Mouse (Mus musculus) left cerebral cortex, postnatal 4 days (tissue): Measurements from ENCODE around the gene Acsbg1. TPM values are rescaled to one million over a fixed set of nuclear protein-coding genes. Genes with fewer than 3 reads are reported as not detected.
"Not testable (repeated sequence)": the region's sequence is repeated elsewhere in the genome, so short reads cannot be mapped to it uniquely, and the experiment has no call there.

Source experiments
- DNase-seq: peaks from one replicate; pipeline ENCODE4 v3.0.0-alpha.2; 2022
- intact Hi-C: fragments of 180-260 bp; cut with DNase I; formaldehyde crosslinking; loops from one replicate; pipeline ENCODE4 v1.15.1; 2025
- total RNA-seq, 2 experiments: library from RNA; stranded (reverse); gene quantifications; 2 replicates each; pipeline ENCODE4 v1.2.3; 2021

The Acsbg1 gene
- total RNA-seq, 2 experiments from 2014 or later: 37.5 to 43.1 TPM

GRCm38 (mm10) chr9:54627240-54627639 is 34.4 kb downstream of the Acsbg1 start:
- intact Hi-C loops: no loop called here

DNA sequence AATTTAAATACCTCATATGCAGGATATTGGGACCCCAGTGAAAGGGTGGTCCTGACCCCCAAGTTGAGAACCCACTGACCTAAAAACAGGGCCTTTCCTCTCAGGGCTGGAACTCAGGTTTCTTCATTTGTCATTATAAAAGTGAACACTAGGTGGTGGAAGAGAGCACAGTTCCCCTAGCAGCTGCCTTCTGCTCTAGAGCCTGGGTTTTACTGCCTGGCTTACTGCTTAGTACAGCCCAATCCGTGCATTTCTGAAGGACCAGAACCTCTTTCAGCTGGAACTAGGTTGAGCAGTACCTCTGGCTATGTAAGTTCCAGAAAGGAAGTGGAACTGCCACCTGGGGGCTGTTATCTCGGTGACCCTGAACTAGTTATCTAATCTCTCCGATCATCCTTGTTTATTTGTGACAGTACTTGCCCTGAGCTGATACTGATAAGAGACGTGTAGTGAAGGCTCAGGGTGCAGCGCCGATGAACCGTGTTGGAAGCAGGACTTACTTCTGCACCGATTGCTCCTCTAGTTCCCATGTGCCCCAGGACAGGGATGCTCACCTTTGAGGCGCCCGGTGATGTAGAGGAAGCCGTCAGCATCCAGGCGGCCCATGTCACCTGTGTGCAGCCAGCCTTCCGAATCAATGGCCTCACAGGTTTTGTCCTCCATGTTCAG is 47.4 kb downstream of the Acsbg1 start:
- intact Hi-C loops: loop anchor here (2.0 kb wide), 1 partner anchor 62 kb away; no protein-coding TSS in a partner anchor

More at GRCm38 (mm10) chr9:54627240-54627639, 34.4 kb downstream of the Acsbg1 start:
- DNase-seq: no peak

GRCm38 (mm10) chr9:54612781-54613191 is 48.9 kb downstream of the Acsbg1 start:
- DNase-seq: no peak
- intact Hi-C loops: no loop called here

More for the DNA sequence above, 47.4 kb downstream of the Acsbg1 start:
- no peak for DNase-seq

- DNase-seq: peak; percentile 74
- intact Hi-C loops: no loop called here
Observed at GRCm38 (mm10) chr9:54604886-54605285, 56.8 kb downstream of the Acsbg1 start.

DNA sequence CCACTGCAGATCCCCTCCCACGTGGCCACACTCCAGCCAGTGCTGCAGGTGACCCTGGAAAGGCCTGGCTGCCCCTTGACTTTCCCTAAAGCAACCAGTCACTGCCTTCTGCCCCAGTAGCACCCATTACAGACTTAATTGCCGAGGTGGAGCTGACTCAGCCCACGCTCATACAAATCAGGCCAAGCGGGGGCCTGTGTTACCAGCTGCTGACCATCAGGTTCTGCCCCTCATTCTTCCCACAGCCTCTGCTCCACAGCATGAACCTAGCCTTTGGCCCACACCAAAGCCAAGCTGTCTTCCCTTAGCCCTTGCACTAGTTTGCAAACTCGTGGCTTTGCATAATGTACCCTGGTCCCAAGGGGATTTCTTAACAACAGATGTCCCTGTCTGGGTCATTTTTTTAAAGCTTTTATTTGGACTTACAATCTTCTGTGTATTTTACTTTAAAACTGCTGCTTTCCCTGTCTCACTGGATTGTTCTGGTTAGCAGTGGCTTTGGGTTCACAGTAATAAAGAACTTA is 57.5 kb downstream of the Acsbg1 start:
- intact Hi-C loops: no loop called here
- no peak for DNase-seq

GRCm38 (mm10) chr9:54602916-54603315 is 58.8 kb downstream of the Acsbg1 start:
- intact Hi-C loops: no loop called here

DNA sequence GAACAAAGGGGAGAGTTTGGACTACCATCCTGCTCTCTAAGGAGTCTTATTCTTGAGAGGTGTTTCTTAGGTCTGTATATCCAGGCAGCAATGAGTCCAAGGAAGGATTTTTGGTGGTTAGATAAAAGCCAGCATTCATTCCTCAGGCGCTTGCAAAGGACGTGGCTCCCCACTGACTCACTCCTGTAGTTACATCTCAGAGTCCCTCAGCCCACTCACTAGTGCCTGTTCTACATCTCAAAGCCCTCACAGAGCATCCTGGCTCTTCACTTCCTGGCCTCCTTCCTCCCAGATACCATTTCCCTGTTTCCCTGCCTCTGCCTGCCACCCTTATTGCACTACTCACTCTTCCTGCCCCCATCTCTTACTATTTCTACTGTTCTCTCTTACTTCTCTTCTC is 59.3 kb downstream of the Acsbg1 start:
- no peak for DNase-seq
- intact Hi-C loops: no loop called here

More at GRCm38 (mm10) chr9:54602916-54603315, 58.8 kb downstream of the Acsbg1 start:
- DNase-seq: no peak

GRCm38 (mm10) chr9:54596752-54597465 is 64.8 kb downstream of the Acsbg1 start:
- intact Hi-C loops: no loop called here
- DNase-seq: no peak

- intact Hi-C loops, DNase-seq: not testable (repeated sequence)
Observed at GRCm38 (mm10) chr9:54593652-54594051, 68.0 kb downstream of the Acsbg1 start.

DNA sequence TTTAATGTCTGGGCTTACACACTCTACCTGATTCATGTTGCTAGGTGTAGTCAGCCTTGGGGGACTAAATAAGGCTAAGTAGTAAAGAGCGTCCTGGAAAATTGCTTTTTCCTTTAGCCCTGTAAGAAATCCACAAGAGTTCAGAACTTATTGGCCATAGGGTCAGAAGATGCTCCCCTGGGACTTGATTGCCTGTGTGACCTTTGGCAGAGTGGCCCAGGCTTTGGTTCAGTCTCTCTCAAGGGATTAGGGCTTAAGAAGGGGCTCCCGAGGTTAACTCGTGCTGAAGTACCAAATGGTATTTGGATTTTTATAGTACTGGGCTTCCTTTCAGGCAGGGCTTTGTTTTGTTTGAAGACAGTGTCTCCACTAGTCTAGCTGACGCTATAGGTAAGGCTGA is 73.8 kb downstream of the Acsbg1 start:
- intact Hi-C loops: no loop called here
- DNase-seq: no peak

DNA sequence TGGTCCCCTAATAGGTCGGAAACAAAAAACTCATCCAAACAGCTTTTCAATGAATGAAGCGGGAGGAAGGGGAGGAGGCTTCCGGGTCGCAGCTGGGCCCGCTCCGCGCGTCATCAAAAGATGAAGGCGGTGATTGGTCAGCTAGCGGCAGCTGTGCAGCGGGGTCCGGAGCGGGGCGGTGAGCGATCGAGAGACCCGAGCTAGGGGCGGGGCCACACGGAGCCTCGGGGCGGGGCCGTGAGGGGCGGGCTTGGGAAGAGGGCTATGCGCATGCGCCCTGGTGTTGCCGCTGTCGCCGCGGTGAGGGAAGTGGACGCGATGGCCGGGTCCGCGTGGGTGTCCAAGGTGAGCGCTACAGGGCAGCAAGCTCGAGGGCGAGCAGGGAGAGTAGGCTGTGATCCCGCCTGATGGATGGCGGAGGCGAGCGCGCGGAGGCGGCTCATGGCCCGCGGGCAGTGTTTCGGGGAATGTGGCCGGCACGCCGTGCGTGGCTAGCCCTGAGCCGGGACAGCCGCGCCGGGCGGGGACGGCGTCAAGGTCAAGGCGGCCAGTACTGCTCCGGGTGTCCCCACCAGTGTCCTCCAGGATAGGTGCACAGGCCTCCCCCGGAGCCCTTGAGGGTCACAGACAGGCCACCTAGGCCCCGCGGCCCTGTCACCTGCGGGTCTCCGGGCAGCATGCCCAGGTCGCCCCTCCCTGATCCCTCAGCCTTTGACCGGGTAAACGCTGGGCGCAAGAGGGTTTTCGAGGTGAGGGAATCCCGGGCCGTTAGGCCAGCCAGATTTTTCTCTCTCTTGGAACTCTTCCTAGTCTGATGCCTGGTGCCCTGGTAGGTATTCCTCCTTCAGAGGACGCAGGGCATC is 75.2 kb downstream of the Acsbg1 start, which contains the start of gene Idh3a:
Gene Idh3a, plus strand, starts transcription at position 136 of the 863 bp plus-strand sequence.
- peak; percentile 100 for DNase-seq
- intact Hi-C loops: no loop called here

- DNase-seq: peak; percentile 8
- intact Hi-C loops: no loop called here
Observed at GRCm38 (mm10) chr9:54585839-54586198, 75.9 kb downstream of the Acsbg1 start.

- DNase-seq, intact Hi-C loops: not testable (repeated sequence)
Observed at GRCm38 (mm10) chr9:54584127-54584526, 77.5 kb downstream of the Acsbg1 start.

DNA sequence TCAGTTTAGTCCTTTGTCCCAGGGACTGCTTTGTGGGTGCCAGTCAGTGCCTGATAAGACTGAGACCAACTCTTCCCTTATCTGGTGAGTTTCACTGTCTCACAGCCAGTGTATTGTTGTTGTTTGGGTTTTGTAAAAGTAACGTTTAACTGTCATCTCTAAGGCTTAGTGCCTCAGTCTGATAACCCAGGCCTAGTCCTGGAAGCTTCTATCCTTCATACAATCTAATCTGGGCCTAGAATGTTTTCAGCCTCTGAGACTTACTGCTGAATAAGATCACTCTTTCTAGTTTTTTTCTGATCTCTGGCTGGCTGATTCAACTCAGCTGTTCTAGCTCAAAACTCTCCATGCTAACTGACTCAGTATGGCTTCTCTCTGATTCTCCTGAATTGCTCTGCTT is 78.0 kb downstream of the Acsbg1 start:
- no peak for DNase-seq
- intact Hi-C loops: no loop called here

DNA sequence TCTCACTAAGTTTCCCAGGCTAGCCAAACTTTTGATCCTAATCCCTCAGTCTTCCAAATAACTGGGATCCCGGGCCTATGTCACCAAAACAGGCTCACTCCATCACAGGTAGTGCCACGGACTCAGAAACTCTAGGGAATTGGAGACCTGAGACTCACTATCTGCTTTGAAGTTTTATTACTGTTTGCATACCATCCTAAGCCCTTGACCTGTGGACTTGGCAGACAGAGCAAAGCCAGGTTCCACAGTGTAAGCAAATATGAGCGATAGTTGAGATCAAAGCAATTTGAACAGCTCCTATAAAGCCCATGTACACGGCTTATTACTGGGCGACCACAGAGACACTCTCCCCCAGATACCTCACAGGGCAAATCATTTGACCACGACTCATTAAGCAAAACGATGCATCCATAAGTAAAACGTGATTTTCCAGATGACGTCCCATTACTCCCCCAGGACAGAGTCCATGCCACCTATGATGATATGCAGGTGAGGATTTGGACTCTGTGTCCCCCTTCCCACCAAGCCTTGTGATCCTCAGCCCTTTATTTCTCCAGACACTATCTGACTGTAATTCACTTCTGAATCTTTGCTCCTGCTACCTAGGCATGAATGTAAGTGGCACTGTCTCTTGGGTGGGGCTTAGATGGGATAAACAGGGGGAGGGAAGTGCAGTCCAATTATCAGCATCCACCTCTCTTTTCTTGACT is 90.4 kb downstream of the Acsbg1 start:
- no peak for DNase-seq
- intact Hi-C loops: no loop called here

- intact Hi-C loops: no loop called here
- no peak for DNase-seq
Observed at GRCm38 (mm10) chr9:54568732-54569131, 92.9 kb downstream of the Acsbg1 start.

DNA sequence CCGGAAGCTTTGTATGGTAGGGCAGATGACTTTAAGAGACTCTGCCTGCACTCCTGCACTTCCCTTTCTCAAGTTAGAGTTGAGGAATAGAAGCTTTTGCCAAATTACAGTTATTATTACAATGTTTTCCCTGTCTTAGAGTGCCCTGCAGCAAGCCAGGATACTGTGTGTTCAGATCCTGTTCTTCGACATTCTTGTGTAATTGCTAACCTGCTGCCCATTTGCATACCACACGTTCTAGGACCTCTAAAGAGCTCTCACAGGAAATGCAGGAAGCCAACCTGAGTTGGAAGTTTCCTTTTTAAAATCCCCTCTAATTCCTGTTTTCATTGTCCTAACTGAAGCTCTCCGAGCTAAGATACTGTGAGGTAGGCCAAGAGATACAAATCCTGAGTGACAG is 94.7 kb downstream of the Acsbg1 start:
- no peak for DNase-seq
- intact Hi-C loops: no loop called here

DNA sequence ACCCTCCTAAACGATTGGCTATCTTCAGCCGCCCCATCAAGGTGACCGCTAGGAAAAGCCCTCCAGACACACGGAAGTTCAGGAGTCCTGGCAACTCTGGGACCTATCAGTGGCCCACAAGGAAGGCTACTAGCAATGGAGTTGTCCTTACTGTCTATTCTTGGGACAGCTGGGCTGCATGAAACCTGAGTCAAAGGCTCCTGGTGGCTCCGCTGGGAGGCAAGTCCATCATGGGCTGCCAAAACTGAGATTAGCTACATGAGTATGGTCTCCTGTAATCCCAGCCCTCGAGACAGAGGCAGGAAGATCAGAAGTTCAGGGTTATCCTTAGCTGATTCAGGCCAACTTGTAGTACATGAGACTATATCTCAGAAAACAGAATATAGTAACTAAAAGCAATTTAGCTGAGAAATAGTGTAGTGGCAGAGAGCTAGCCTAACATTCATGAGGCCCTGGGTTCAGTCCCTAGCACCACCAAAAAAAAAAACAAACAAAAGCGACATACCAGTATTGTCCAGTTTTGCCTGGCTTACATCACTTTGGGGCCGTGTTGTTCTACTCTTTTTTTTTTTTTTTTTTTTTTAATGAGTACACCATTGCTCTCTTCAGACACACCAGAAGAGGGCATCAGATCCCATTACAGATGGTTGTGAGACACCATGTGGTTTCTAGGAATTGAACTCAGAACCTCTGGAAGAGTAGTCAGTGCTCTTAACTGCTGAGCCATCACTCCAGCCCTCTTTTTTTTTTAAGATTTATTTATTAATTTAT is 100.7 kb downstream of the Acsbg1 start:
- intact Hi-C loops: no loop called here
- DNase-seq: no peak

DNA sequence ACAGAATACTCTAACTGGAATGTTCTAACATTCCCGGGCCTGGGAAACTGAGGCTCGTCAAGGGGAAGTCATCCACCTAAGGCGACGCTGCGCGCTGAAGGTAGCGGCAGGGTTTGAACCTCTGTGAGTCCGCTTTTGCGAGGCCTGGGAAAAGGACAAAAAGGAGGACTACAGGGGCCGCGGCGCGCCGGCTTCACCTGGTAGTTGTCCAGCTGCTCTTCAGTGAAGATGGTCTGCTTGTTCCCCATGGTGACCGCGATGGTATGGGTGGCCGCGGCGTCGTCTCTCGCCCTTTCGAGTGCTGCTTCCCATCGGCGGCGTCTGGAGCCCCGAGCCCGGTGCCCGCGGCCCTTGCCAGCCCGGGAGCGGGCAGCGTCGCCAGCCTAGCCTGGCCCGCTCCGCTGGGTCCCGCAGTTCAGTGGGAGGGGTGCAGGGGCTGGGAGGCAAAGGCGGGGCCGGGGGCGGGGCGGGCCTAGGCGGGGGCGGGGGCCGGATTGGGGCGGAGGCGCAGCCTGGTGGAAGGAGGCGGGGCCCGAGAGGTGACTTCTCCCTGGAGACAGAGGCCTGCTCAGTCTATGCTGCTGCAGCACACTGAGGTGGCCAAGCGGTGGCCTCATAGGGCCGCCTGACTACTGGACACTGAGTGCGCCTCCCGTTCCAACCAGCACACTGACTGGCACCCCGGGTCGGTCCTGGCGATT is 101.7 kb downstream of the Acsbg1 start, which contains the start of gene Cib2:
Gene Cib2, minus strand, starts transcription at position 448 of the 701 bp plus-strand sequence.
- intact Hi-C loops: no loop called here

More for the DNA sequence above, 101.7 kb downstream of the Acsbg1 start, which contains the start of gene Cib2:
- DNase-seq: peak; percentile 83
